Mouse (Mus musculus) heart, postnatal 36 days (tissue): ENCODE data around the gene Tesk2. TPM values are rescaled to one million over a fixed set of nuclear protein-coding genes. Genes with fewer than 3 reads are reported as not detected.
A peak's percentile ranks its signal among the peaks of the same experiment; 100 is the strongest.

ENCODE experiments used
- DNase-seq, 2 experiments: peaks; one replicate each; pipeline ENCODE4 v3.0.0; 2021 to 2022
- intact Hi-C: fragments of 180-260 bp; cut with DNase I; formaldehyde crosslinking; loops from one replicate; pipeline ENCODE4 v1.15.1; 2025
- total RNA-seq, 2 experiments: library from RNA; stranded (reverse); gene quantifications; 2 replicates each; pipeline ENCODE4 v1.2.3; 2021

Gene Tesk2
- total RNA-seq, 2 experiments from 2014 or later = 1.9 to 2.5 TPM

DNA sequence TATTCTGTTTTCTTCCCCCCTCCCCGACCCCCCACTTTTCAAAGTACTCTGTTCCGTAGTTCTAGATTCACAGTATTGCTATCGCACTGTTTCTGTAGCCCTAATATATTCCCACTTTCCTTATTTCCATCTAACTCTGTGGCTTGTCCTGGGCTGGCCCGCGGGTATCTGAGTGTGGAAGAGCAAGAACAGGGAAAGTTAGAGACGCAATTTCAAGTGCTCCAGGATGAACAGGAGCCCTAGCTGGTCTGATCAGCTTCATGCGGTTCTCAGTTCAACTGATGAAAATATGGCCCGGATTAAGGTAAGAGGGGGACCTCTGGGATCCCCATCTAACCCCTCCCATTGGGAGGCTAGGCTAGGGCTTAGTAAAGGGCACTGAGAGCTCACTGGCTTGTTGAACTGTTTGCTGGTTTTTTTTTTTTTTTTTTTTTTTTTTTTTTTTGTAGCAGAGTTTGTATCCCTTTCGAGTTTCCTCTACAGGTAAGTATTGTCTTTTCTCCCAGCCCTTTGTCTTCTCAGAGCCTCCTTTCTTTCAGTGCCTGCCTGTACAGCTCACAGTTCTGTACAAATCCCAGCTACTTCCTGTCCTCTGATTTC is 11.9 kb upstream of the Tesk2 start:
- DNase-seq = no peak
- intact Hi-C loops = no loop called here

GRCm38 (mm10) chr4:116710154-116710553 is 10.6 kb upstream of the Tesk2 start:
- intact Hi-C loops = loop anchor here (1.0 kb wide), 1 partner anchor 10 kb away; the partner anchor contains the start of gene Tesk2
- DNase-seq = no peak

GRCm38 (mm10) chr4:116712536-116712935 is 8.2 kb upstream of the Tesk2 start:
- intact Hi-C loops = no loop called here
- no peak for DNase-seq

DNA sequence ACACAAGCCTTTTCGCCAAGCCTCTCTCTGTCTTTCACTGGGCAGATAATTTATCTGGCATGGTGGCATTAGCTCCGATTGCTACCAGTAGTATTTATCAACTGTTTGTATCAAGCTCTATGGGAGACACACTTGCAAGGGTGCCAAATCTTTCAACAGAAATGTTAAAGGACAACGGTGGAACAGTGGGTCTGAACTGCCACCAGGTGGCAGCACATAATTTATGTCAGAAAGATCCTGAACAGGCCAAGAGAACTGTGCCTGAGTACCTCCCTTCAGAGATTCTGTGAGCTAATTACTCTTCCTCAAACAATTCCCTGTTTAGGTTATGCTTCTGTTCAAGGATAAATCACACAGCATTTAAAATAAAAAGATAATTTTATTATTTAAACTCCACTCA is 1.4 kb upstream of the Tesk2 start:
- peak; percentile 61 to 69 for DNase-seq
- intact Hi-C loops = loop anchor here (1.0 to 2.0 kb wide), 2 partner anchors 70 to 273 kb away; no protein-coding TSS in a partner anchor

DNA sequence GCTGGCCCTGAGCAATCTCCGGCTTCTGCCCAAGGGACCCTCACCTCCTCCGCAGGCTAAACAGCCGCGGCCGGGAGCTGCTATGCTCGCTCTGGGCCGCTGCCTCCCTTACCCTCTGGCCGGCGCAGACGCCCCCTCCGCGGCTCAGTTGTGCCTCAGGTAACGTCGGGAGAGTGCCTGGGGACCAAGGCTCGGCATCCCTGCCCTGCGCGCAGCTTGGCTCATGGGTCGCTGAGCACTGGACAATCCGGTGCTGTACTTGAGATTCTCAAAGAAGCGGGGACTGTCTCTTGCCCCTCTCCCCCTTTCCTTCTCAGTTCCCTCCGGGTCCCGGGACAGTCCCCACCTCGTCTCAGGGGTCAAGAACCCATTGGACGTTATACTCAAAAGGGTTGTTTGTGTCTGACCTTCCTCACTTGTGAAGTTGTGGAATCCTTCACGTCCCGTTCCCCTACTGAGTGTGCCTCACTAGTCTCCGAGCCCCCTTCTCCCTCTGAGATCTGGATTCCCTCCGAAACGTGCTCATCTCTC is 415 bp downstream of the Tesk2 start:
- intact Hi-C loops = loop anchor here (10.0 kb wide), 1 partner anchor 154 kb away; the partner anchor contains the start of gene Zswim5
- no peak for DNase-seq

DNA sequence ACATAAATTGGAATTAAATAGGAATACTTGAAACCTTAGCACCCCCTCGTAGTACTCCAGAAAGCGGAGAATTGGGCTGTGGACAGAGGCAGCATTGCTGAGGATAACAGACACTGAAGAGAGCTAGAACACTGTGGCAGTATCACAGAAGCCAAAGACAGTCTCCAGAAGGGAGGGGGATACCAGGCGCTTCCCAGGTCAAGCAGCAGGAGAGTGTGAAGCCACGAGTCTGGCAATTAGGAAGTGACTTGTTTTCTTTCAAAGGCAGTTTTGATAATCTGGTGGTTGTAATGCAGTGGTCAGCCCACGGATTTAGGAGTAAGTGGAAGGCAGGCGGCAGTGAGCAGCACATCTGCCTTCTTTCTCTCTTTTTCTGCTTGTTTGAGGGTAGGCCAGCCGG is 1.5 kb downstream of the Tesk2 start:
- DNase-seq = no peak
- intact Hi-C loops = loop anchor here (10.0 kb wide), 1 partner anchor 153 kb away; the partner anchor contains the start of gene Zswim5

DNA sequence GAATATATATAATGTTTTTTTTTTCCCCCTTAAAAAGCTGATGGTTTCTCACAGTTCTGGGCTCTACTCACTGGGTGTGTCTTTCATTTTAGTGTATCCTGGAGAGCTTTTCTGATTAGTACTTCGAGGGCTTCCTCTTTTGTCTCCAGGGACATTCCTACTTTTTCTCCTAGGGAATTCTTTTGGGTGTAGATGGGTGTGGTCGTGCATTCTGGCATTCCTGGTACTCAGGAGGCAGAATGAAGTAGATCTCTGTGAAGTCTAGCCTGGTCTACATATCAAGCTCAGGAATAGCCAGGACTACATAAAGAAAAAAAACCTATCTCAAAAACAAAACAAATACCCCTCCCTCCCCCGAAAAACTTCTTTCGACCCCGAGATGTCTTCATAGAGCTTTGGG is 4.7 kb downstream of the Tesk2 start:
- intact Hi-C loops = loop anchor here (10.0 kb wide), 1 partner anchor 149 kb away; the partner anchor contains the start of gene Zswim5
- DNase-seq = no peak

DNA sequence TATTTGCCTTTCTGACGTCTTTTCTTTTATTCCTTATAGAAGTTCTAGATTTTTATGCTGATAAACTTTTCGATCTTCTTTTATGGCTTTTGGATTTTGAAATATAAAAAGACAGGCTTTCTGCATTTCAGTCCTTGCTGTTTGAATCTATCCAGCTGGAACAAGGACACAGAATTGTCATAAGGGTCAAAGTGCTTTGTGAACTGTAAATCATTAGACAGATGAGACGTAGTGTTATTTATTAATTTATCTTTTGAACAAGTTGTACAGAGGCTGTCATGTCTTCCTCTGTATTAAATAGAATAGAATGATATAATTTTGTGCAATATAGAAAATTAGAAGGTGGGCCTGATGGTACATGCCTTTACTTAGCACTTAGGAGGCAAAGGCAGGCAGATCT is 6.7 kb downstream of the Tesk2 start:
- no peak for DNase-seq
- intact Hi-C loops = loop anchor here (10.0 kb wide), 1 partner anchor 147 kb away; the partner anchor contains the start of gene Zswim5

- no peak for DNase-seq
- intact Hi-C loops = loop anchor here (10.0 kb wide), 1 partner anchor 145 kb away; the partner anchor contains the start of gene Zswim5
These were observed 8.8 kb downstream of the Tesk2 start for GRCm38 (mm10) chr4:116729532-116729931.

DNA sequence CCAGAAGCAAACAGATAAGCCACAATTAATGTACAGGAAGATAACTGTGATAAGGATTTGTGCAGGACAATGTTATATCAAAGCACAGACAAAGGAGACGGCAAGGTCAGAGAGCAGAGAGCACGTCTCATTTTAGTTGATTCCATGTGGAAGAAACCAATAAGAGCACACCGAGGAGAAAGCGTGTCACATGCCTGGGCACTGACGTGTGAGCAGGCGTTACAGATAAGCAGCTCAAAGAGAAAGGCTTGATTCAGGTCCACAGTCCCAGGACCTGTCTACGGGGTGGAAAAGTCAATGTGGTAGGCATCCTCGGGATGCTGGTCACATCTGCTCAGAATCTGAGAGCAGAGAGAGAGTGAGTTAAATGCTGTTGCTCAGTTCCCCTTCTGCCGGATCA is 10.3 kb downstream of the Tesk2 start:
- DNase-seq = no peak
- intact Hi-C loops = no loop called here

GRCm38 (mm10) chr4:116732355-116732754 is 11.6 kb downstream of the Tesk2 start:
- DNase-seq = no peak
- intact Hi-C loops = no loop called here

DNA sequence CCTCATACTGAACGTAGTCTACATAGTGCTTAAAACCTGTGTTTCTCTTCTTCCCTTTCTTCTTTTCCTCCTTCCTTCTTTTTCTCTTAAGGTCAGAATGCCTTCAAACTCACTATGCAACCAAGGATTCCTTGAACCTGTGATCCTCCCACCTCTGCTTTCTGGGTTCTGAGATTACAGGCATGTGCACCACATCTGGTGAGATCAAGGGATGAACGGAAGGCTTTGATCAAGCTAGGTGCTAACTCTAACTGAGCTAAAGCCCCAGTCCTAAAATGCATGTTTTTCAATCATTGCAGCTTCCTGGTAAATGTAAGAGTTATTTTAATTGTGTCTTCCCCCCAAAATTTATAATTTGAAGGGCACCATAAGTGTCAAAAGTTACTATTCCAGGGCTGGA is 14.2 kb downstream of the Tesk2 start:
- no peak for DNase-seq

GRCm38 (mm10) chr4:116738972-116739751 is 18.4 kb downstream of the Tesk2 start:
- DNase-seq = no peak
- intact Hi-C loops = no loop called here

More for the DNA sequence above, 14.2 kb downstream of the Tesk2 start:
- intact Hi-C loops = no loop called here

DNA sequence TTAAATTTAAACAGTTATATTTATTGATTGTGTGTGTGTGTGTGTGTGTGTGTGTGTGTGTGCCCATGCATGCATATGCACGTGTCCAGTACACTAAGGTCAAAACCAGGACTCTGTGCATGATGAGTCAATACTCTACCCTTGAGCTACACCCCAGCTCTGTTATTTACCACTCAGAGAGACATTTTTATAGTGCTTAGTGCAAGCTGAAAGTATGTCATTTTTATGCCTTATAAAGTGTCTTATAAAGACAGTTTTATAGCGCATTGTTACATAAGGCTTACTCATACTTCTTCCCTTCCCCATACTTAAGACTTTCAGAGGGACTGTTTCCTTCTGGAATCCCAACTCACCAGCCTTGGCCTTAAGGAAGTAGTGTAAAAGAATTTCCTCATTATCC is 29.0 kb downstream of the Tesk2 start:
- intact Hi-C loops = no loop called here
- DNase-seq = no peak

- no peak for DNase-seq
- intact Hi-C loops = no loop called here
These were observed 41.2 kb downstream of the Tesk2 start for GRCm38 (mm10) chr4:116761914-116762313.

DNA sequence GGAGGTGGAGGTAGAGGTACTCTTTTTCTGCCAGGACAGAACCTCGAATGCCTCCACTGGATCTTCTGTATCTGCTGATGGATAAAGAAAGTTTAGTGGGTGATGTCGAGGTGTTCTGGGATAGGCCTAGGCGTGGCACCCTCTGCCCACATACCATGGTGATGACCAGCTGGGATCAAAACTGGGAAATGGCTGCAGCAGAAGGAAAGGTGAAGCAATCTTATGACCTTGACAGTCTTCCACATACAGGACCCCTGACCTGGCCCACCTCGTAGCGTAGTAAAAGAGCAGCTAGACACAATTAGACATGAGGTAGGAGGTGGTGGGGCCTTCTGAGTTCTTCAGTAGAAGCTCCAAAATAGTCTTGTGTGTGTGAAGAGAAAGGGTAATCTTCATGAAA is 43.3 kb downstream of the Tesk2 start:
- DNase-seq = no peak
- intact Hi-C loops = no loop called here

DNA sequence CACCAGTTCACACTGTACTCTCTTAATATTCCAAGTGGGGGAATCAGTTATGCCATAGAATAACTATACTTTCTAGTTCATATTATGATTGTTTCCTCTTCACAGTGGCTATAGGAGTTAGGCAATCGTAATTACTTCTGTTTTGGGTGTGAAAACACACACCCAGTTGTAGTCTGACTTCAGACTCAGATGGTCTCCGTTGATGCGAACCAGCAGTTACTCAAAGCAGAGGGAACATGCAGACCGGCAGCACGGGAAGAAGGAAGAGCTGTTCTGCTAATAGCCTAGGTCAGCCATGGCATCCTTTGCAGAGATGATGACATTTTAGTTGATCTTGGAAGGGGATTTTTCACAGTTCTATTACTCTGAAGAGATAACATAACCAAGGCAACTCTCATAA is 47.8 kb downstream of the Tesk2 start:
- intact Hi-C loops = no loop called here
- no peak for DNase-seq

GRCm38 (mm10) chr4:116769060-116769459 is 48.3 kb downstream of the Tesk2 start:
- DNase-seq = no peak
- intact Hi-C loops = no loop called here

DNA sequence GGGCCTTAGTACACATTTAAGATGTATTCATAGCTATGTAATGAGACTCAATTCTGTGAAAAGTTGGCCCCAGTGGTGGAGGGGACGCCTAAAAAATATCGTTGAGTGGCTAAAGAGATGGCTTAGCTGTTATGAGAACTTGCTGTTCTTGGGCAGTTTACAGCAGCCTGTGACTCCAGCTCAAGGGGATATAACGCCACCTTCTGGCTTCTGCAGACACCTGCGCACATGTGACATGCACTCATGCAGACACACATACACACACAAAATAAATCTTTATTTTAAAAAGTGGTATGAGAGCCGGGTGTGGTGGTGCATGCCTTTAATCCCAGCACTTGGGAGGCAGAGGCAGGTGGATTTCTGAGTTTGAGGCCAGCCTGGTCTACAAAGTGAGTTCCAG is 55.6 kb downstream of the Tesk2 start:
- no peak for DNase-seq
- intact Hi-C loops = no loop called here

- no peak for DNase-seq
- intact Hi-C loops = no loop called here
These were observed 56.3 kb downstream of the Tesk2 start for GRCm38 (mm10) chr4:116777079-116777478.

- intact Hi-C loops = no loop called here
- DNase-seq = no peak
These were observed 59.8 kb downstream of the Tesk2 start for GRCm38 (mm10) chr4:116780541-116780940.

DNA sequence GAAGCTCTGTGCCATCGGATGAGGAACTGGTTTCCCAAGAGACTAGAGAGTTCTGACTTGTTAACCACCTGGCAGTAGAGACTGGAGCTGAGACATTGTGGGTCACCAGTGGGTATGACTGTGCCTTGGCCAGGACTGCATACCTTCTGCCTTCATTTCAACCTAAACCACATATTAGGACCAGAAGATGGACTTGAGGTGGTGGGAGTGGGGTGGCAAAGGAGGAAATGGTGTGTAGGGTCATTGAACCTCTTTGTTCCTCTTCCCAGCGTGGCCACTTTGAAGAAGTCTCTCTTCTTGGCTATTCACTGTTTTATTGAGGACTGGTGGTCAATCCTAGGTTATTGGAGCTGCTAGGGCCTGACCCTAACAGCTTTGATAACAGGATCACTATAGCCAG is 60.6 kb downstream of the Tesk2 start:
- no peak for DNase-seq
- intact Hi-C loops = no loop called here
